Mouse (Mus musculus) cerebellum, adult 11-12 months (tissue): ENCODE results near the gene Morc3.
"Not testable (repeated sequence)": the region's sequence is repeated elsewhere in the genome, so short reads cannot be mapped to it uniquely, and the experiment has no call there.

Experiments used
- DNase-seq: peaks from one replicate; pipeline ENCODE4 v3.0.0; 2022

The Morc3 gene

DNA sequence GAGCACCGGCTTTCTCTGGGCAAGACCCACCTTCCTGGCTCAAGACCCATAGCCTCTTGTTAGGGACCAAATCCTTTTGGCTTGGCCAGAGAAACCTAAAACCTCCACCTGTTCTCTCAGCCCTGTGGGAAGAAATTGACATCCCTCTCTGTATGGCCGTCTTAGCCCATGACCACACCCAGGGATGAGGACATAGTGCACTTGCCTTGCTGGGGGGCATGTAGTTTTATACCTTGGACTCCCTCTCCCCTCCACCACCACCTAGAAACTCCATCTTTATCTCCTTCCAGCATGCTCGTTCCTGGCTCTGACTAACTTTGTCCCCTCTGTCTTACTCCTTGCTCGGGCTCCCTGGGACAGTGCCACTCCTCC, 12.6 kb upstream of the Morc3 start:
- no peak for DNase-seq

DNA sequence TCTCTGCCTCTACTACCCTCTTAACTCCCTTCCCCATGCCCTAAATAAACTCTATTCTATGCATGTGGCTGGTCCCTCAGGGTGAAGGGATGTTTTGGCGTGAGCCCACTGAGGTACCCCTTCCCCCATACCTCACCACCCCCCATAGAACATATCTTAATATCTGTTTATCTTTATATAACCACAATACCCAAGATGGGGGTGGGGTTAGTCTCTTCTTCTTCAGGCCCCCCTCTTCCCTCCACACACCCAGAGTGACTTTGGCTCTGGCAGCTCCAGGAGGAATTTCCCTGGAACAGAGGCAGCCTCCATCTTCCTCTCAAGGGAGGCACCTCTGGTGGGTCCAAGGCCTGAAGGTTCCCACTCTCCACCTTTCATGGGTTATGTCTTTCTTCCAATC, 11.9 kb upstream of the Morc3 start:
- DNase-seq, result no peak

GRCm38 (mm10) chr16:93821706-93822105, 10.2 kb upstream of the Morc3 start:
- no peak for DNase-seq

GRCm38 (mm10) chr16:93822433-93823225, 9.3 kb upstream of the Morc3 start:
- DNase-seq, result not testable (repeated sequence)

DNA sequence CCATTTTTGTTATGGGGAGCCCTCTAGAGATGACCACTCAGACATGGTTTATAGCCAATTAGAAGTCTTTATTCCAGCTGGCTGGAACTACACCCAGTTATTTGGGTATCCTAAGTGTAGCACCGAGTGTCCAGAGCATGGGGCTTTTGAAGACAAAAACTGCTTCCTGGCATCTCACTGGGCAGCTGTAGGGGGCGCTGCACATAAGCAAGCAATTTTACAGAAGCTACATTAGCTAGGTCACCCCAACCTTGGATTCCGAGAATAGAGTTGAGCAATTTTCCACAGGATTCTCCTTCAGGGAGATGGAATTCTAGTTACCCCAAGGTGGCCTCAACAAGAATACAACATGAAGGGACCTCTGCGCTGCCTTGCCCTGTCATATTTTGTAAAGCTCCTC, 7.1 kb upstream of the Morc3 start:
- DNase-seq, result no peak

DNA sequence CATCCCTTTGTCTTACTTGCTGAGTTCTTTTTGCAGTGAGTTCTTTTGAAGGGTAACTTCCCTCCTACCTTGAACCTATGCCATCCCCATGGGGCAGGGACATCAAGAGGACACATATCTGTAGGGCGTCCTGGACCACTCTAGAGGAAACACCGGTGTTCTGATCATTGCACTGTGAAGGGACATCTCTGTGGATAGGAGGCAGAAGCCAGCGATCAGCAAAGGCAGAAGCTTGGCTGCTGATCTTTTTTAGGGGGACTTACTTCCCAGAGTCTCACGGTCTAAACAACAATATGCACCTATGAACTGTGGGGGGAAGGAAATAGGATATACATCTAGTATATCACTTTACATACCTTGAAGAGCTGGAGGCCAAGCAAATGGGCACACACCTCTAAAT, 6.5 kb upstream of the Morc3 start:
- DNase-seq, result no peak

GRCm38 (mm10) chr16:93826054-93826453, 5.9 kb upstream of the Morc3 start:
- DNase-seq, result no peak

DNA sequence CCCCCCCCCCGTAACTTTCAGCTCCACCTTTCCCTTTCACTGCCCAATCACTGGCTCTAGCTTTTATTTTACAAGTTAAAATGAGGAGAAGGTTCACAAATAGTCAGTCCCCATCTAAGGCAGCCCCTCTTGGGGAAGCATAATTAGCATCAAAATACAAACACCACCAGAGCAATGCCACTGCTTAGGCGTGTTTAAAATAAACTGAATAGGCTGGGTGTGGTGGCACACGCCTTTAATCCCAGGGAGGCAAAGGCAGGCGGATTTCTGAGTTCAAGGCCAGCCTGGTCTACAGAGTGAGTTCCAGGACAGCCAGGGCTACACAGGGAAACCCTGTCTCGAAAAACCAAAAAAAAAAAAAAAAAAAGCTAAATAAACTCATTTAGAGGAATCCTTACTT, 5.4 kb upstream of the Morc3 start:
- not testable (repeated sequence) for DNase-seq

- no peak for DNase-seq
Measured at GRCm38 (mm10) chr16:93826909-93827308, 5.0 kb upstream of the Morc3 start.

GRCm38 (mm10) chr16:93829526-93829925, 2.4 kb upstream of the Morc3 start:
- no peak for DNase-seq

DNA sequence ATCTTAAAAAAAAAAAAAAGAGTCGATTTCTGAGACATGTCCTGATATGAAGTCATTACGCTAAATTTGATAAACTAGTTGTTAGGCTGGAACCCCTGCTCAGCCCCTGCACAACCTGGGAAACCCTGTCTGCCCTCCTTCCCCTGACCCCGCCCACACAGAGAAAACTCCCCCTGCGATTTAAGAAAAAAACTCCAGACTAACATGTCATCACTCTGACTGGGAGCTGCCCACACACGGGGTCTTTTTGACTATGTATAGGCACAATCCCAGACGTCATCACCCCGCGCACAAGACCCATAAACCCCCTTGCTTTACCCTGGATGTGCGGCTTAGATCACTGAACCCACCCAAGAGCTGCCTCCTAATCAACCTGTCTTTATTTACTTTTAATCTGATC, 1.9 kb upstream of the Morc3 start:
- peak; percentile 25 for DNase-seq

GRCm38 (mm10) chr16:93830916-93831315, 1.0 kb upstream of the Morc3 start:
- peak; percentile 27 for DNase-seq

DNA sequence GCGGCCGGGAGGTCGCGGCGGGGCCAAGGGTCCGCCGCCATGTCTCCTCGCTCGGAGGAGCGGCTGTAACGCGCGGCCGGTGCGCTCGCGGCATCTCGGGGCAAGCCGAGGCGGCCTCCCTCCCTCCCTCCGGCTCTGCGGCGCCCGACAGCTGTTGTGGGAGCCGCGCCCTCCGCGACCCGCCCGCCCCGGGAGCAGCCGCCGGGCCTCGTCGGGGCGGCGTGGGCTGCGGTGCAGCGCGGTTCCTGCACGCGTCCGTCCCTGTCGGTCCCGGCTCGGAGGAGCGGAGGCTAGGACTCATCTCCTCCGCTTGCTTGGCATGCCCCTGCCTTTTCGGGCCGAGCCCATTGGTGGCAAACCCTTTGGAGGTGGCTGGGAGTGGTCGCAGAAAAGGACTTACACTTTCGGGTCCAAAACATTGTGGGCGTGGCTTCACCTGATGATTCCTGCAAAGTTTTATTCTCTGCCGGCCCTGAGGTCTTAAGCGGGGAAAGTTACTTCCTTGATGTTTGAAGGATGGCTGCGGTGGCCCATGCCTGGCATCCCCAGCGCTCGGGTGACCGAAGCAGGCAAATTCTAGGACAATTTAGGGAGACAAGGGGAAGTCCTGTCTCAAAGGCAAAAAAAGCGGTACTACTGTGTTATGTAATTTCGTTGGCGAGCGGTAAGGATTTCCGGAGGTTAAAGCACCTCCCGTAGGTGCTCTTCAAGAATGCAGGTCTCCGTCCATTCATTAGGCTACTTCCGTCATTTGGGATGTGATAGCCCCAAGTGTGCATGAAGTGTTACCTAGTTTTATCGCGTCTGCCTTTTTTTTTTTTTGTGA, 743 bp downstream of the Morc3 start:
- DNase-seq, result peak; percentile 68

DNA sequence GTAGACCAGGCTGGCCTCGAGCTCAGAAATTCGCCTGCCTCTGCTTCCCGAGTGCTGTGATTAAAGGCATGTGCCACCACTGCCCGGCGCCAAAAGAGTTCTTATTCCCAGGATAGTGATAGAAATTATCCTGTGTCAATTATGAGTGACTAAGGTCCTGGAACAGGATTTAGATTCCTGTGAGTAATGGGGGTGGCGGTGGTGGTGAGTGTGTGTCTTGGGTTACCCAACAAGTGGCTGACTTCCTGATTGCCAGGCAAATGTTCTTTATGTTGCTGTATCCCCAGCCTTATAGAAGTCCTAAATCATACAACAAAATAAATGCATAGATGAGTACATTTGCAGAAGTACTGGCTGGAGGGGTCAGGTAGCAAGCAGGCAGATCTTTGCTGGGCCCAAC, 1.6 kb downstream of the Morc3 start:
- DNase-seq, result no peak

DNA sequence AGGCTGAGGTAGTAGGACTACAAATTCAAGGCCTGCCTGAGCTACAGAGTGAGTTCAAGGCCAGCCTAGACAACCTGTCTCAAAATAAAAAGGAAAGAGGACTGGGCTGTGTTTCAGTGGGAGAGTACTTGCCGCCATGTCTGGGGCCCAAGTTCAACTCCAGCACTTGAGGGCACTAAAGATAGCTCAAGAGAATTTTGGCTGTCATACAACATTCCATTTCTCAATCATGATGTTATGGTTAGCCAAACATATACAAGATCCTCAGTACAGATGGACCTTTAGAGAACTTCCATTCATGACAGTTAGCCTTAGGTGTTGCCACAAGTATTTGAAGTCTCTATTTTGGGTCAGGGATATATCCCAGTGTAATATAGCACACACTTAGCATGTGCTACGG, 2.2 kb downstream of the Morc3 start:
- no peak for DNase-seq

GRCm38 (mm10) chr16:93839049-93839448, 7.1 kb downstream of the Morc3 start:
- DNase-seq, result no peak

GRCm38 (mm10) chr16:93850527-93850926, 18.6 kb downstream of the Morc3 start:
- no peak for DNase-seq

DNA sequence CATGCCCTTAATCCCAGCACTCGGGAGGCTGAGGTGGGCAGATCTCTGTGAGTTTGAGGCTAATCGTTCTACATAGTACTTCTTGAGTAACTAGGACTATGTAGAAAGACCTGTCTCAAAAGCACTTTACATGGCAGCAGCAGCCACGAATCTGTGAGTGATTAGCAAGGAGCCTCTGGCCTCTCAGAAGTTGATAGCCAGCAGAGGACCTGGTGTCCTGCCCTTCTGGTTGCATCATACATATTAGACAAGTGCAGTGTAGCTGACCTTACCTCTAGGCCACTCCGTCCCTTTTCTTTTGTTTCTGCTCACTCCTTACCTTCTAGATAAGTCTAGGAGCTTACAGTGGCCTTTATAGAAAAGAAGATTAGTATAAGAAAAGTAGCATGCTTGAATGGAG, 28.0 kb downstream of the Morc3 start:
- DNase-seq, result no peak

DNA sequence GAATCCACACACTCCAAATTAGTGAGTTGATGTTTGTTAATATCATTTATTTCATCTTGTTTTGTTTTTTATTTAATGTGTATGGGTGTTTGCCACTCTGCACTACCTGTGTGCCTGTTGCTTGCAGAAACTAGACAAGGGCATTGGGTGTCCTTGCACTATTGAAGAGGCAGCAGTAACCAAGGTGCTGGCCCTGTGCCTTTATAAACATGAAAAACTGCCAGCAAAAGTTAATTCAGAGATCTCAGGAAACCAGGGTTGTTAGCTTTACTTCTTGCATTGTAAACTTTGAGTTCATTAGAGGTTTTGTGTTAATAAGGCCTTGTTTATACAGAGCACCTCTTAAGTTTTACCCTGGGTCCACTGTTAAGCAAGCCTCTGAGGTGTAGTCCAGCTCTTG, 28.8 kb downstream of the Morc3 start:
- DNase-seq, result no peak

DNA sequence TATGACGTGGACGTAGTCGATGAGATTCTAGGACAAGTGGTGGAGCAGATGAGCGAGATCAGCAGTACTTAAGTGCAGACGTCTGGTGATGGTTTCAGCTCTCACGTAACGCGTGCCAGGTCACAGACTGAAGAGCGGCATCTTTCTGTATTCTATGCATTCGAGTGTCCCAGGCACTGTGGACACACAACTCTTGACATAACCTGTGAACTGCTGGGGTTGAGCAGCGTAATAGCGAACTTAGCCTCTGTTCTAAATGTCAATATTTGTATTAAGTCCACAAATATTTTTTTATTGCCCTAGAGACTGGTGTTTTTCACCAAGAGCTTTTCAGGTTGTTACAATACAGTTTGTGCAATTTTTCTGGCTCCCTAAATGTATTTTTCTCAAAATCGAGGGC, 42.9 kb downstream of the Morc3 start:
- no peak for DNase-seq

- DNase-seq, result no peak
Measured at GRCm38 (mm10) chr16:93877612-93878380, 45.9 kb downstream of the Morc3 start.

DNA sequence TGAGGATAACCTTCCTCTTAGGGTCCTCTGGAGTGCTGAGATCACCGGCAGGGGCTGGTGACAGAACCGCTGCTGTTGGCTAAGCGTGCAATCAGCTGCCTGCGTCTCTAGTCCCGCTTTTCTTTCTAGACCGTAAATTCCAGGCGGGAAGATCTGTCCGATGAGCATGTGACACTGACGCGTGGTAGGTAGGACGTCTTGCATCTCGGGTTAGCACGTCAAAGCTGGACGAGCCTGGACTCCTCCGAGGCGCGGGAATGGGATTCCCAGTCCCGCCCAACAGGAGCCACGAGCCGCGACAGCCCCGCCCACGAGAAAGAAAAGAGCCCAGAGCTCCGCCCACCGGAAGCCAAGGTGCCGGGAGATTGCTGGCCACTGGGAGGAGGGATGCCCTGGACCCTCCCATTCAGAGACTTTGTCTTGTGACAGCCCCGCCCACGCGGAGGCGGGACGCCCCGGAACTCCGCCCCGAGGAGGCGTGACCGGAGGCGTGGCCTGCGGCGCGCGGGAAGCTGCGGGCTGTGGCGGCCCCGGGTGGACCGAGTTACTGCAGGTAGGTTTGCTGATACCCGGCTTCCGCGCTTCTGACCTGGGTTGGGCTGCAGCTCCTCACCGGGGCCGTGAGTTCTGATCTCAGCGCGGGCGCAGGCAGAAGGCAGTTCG, 51.6 kb downstream of the Morc3 start, which contains the start of gene Chaf1b:
Chaf1b (plus strand) TSS at position 479 of the 663 bp plus-strand sequence.
- peak; percentile 94 for DNase-seq
